Mouse (Mus musculus) limb, embryonic 14.5 days (tissue): ENCODE measurements at regions not wholly inside any gene's neighbourhood (a gene's known extent, or its start where the extent isn't known, plus 50 kb on each side); places are given as distances from the start of the nearest gene placed in this dataset.

Experiments
- ATAC-seq: fragments of 200-750 bp; cut with Nextera tagmentation; 2 replicates; pipeline ENCODE4 v1.8.0; 2017; ENCODE audit warnings: low read depth, moderate number of reproducible peaks, moderate TSS enrichment; ENCODE audit not compliant: low FRiP score
- DNase-seq: peaks from one replicate; pipeline ENCODE4 v3.0.0-alpha.2; 2015; ENCODE audit warnings: low spot score
- H3K27ac ChIP-seq: fragments of 300-500 bp; sonication (generic); replicated peaks from 2 replicates; pipeline ENCODE4 v1.5.1; 2014; ENCODE audit warnings: low read depth, mild to moderate bottlenecking, low read length, moderate library complexity, mixed read lengths
- H3K27me3 ChIP-seq: fragments of 300-500 bp; sonication (generic); 2 replicates; pipeline ENCODE4 v1.6.1; 2014; ENCODE audit warnings: low read length, mixed read lengths; ENCODE audit not compliant: control insufficient read depth, insufficient read depth
- H3K36me3 ChIP-seq: fragments of 300-500 bp; sonication (generic); 2 replicates; pipeline ENCODE4 v1.6.1; 2014; ENCODE audit warnings: mild to moderate bottlenecking, low read length, moderate library complexity, mixed read lengths; ENCODE audit not compliant: control insufficient read depth, insufficient read depth
- H3K4me1 ChIP-seq: fragments of 300-500 bp; sonication (generic); 2 replicates; pipeline ENCODE4 v1.6.1; 2014; ENCODE audit warnings: antibody characterized with exemption, low read length, mixed read lengths; ENCODE audit not compliant: control insufficient read depth, insufficient read depth
- H3K4me2 ChIP-seq: fragments of 300-500 bp; sonication (generic); replicated peaks from 2 replicates; pipeline ENCODE4 v1.6.1; 2014; ENCODE audit warnings: low read depth, mild to moderate bottlenecking, low read length, moderate library complexity; ENCODE audit not compliant: severe bottlenecking
- H3K4me3 ChIP-seq: fragments of 300-500 bp; sonication (generic); replicated peaks from 2 replicates; pipeline ENCODE4 v1.5.1; 2014; ENCODE audit warnings: low read length
- H3K9ac ChIP-seq: fragments of 300-500 bp; sonication (generic); 2 replicates; pipeline ENCODE4 v1.6.1; 2014; ENCODE audit warnings: mild to moderate bottlenecking, low read depth, low read length, moderate library complexity; ENCODE audit not compliant: severe bottlenecking
- H3K9me3 ChIP-seq: fragments of 300-500 bp; sonication (generic); 2 replicates; pipeline ENCODE4 v1.6.1; 2016; ENCODE audit warnings: low read length; ENCODE audit not compliant: control insufficient read depth
- POLR2A ChIP-seq: fragments of 200-500 bp; IDR thresholded peaks from 2 replicates; pipeline ENCODE4 v1.8.0; 2012; ENCODE audit warnings: inconsistent platforms, mild to moderate bottlenecking, moderate library complexity, borderline replicate concordance; ENCODE audit not compliant: insufficient read depth, insufficient read length; ENCODE audit errors: extremely low read depth
- WGBS: fragments of 180-500 bp; shearing (Covaris S2); extraction: QIAGEN DNeasy Blood & Tissue Kit; methylation state at CpG from one replicate; pipeline ENCODE4 v1.1.7; 2014; 5-methylcytosine and 5-hydroxymethylcytosine counted together

GRCm38 (mm10) chr12:32637400-32638100 is 181.8 kb upstream of the Nampt start:
- Histone ChIP-seq H3K9me3 (no peaks in the 10 kb centered on the region), H3K9ac (no peak overlapping the region), H3K36me3 (no peaks in the 10 kb centered on the region), H3K4me2 (no peak overlapping the region), H3K4me1 (no peaks in the 10 kb centered on the region), H3K4me3 (no peak overlapping the region), H3K27me3 (no peaks in the 10 kb centered on the region), H3K27ac (no peak overlapping the region)
- 6% methylated on average over 8 of the region's 8 CpGs for WGBS
- ATAC-seq = peak; percentile 41; the same call in 1 of the 2 replicates
- peak; percentile 70 for DNase-seq
- TF ChIP-seq POLR2A = no peak

- Histone ChIP-seq H3K4me1 (no peaks in the 10 kb centered on the region), H3K9me3 (no peaks in the 10 kb centered on the region), H3K27ac (no peak overlapping the region), H3K36me3 (no peaks in the 10 kb centered on the region), H3K27me3 (no peaks in the 10 kb centered on the region), H3K9ac (no peak overlapping the region), H3K4me2 (no peak overlapping the region), H3K4me3 (no peak overlapping the region)
- DNase-seq (no peak), ATAC-seq (no peak)
- TF ChIP-seq POLR2A = no peak
- 62% methylated on average over 2 of the region's 2 CpGs for WGBS
These were observed 178.8 kb upstream of the Nampt start for GRCm38 (mm10) chr12:32640591-32640990.

- Histone ChIP-seq H3K9me3 (no peaks in the 10 kb centered on the region), H3K9ac (no peak overlapping the region), H3K36me3 (no peaks in the 10 kb centered on the region), H3K27ac (no peak overlapping the region), H3K4me1 (no peaks in the 10 kb centered on the region), H3K4me3 (no peak overlapping the region), H3K27me3 (no peaks in the 10 kb centered on the region), H3K4me2 (no peak overlapping the region)
- no peak for ATAC-seq
- TF ChIP-seq POLR2A = no peak
- 89% methylated on average over 1 of the region's 1 CpGs for WGBS
- no peak for DNase-seq
These were observed 176.9 kb upstream of the Nampt start for GRCm38 (mm10) chr12:32642493-32642892.

- Histone ChIP-seq H3K9me3 (no peaks in the 10 kb centered on the region), H3K4me1 (no peaks in the 10 kb centered on the region), H3K27me3 (no peaks in the 10 kb centered on the region), H3K4me2 (no peak overlapping the region), H3K27ac (no peak overlapping the region), H3K36me3 (no peaks in the 10 kb centered on the region), H3K4me3 (no peak overlapping the region), H3K9ac (no peak overlapping the region)
- no peak for TF ChIP-seq POLR2A
- DNase-seq = no peak
- ATAC-seq = no peak
- WGBS = 97% methylated on average over 1 of the region's 1 CpGs
These were observed 166.2 kb upstream of the Nampt start for GRCm38 (mm10) chr12:32653096-32653495.

GRCm38 (mm10) chr12:32656194-32656593 is 163.2 kb upstream of the Nampt start:
- Histone ChIP-seq H3K4me2 (no peak overlapping the region), H3K4me3 (no peak overlapping the region), H3K27ac (no peak overlapping the region), H3K36me3 (no peaks in the 10 kb centered on the region), H3K4me1 (no peaks in the 10 kb centered on the region), H3K9ac (no peak overlapping the region), H3K9me3 (no peaks in the 10 kb centered on the region), H3K27me3 (no peaks in the 10 kb centered on the region)
- no peak for ATAC-seq
- no peak for TF ChIP-seq POLR2A
- 48% methylated on average over 2 of the region's 2 CpGs for WGBS
- DNase-seq = no peak
